Mouse (Mus musculus) spleen, adult 2 months (tissue): ENCODE measurements at regions not wholly inside any gene's neighbourhood (a gene's known extent, or its start where the extent isn't known, plus 50 kb on each side); places are given as distances from the start of the nearest gene placed in this dataset.

Source experiments
- CTCF ChIP-seq: fragments of 200-500 bp; IDR thresholded peaks from 2 replicates; pipeline ENCODE4 v1.5.1; 2011; ENCODE audit warnings: mild to moderate bottlenecking, inconsistent platforms; ENCODE audit not compliant: insufficient read depth, insufficient read length, insufficient replicate concordance; ENCODE audit errors: extremely low read depth
- POLR2A ChIP-seq: fragments of 200-500 bp; IDR thresholded peaks from 2 replicates; pipeline ENCODE4 v1.6.1; 2011; ENCODE audit warnings: low read depth, low read length, inconsistent platforms

GRCm38 (mm10) chr4:55651051-55651763 is 118.9 kb upstream of the Klf4 start:
- 0 out of 2 replicates have a peak, but pooled peaks have one; percentile 9 for TF ChIP-seq CTCF
- TF ChIP-seq POLR2A: peak; percentile 11; the same call in 1 of the 2 replicates
